Mouse (Mus musculus) lung, embryonic 14.5 days (tissue): ENCODE results near the gene Smyd2. TPM values are rescaled to one million over a fixed set of nuclear protein-coding genes. Genes with fewer than 3 reads are reported as not detected.
A peak's percentile ranks its signal among the peaks of the same experiment; 100 is the strongest.

ENCODE experiments used
- ATAC-seq: fragments of 200-750 bp; cut with Nextera tagmentation; 2 replicates; pipeline ENCODE4 v1.8.0; 2017; ENCODE audit warnings: mild to moderate bottlenecking, moderate TSS enrichment, moderate library complexity; ENCODE audit not compliant: insufficient read depth
- DNase-seq: peaks from one replicate; pipeline ENCODE4 v3.0.0-alpha.2; 2015
- H3K27ac ChIP-seq: fragments of 300-500 bp; sonication (generic); 2 replicates; pipeline ENCODE4 v1.5.1; 2014; ENCODE audit warnings: low read depth, mild to moderate bottlenecking, moderate library complexity
- H3K27me3 ChIP-seq: fragments of 300-500 bp; sonication (generic); 2 replicates; pipeline ENCODE4 v1.6.1; 2014; ENCODE audit warnings: low read length, control low read depth; ENCODE audit not compliant: insufficient read depth
- H3K36me3 ChIP-seq: fragments of 300-500 bp; sonication (generic); 2 replicates; pipeline ENCODE4 v1.6.1; 2014; ENCODE audit warnings: control low read depth; ENCODE audit not compliant: insufficient read depth
- H3K4me1 ChIP-seq: fragments of 300-500 bp; sonication (generic); 2 replicates; pipeline ENCODE4 v1.6.1; 2014; ENCODE audit warnings: antibody characterized with exemption, control low read depth; ENCODE audit not compliant: insufficient read depth
- H3K4me2 ChIP-seq: fragments of 300-500 bp; sonication (generic); 2 replicates; pipeline ENCODE4 v1.6.1; 2014; ENCODE audit warnings: mild to moderate bottlenecking
- H3K4me3 ChIP-seq: fragments of 300-500 bp; sonication (generic); 2 replicates; pipeline ENCODE4 v1.5.1; 2014; ENCODE audit warnings: low read depth, low read length
- H3K9ac ChIP-seq: fragments of 300-500 bp; sonication (generic); 2 replicates; pipeline ENCODE4 v1.6.1; 2014
- H3K9me3 ChIP-seq: fragments of 300-500 bp; sonication (generic); 2 replicates; pipeline ENCODE4 v1.6.1; 2016; ENCODE audit warnings: low read depth, low read length, control low read depth
- CTCF ChIP-seq: IDR thresholded peaks from 2 replicates; pipeline ENCODE4 v1.5.1; 2016; ENCODE audit warnings: antibody characterized with exemption, low read depth
- WGBS: fragments of 180-500 bp; shearing (Covaris S2); extraction: QIAGEN DNeasy Blood & Tissue Kit; methylation state at CpG from one replicate; pipeline ENCODE4 v1.1.7; 2014; 5-methylcytosine and 5-hydroxymethylcytosine counted together
- polyA plus RNA-seq: library from polyadenylated mRNA; unstranded; fragments of >200 nt; fragmentation: Nextera tagmentation; extraction: Ambion mirVana; gene quantifications from 2 replicates; pipeline ENCODE4 v1.2.1, GENCODE M21; 2014

The Smyd2 gene
- polyA plus RNA-seq, 1 experiment from 2014 or later = 115 TPM

DNA sequence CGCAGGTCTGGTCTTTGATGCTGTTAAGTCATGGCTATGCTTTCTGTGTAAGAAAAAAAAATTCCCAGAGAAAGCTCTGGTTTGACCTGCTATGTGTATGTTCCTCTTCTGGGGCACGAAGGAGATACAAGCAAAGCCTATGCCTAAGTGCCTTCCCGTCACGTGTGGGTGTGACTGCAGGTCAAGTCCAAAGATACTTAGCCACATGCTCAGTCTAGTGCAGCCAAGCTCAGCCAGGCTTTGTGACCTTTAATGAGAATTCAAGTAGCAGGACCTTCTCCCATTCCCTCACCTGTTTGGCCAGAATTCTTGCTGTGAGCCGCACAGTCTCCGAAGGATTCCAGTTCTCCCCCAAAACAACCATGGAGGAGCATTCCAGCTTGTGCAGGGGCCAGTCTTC is 22.6 kb downstream of the Smyd2 start:
- Histone ChIP-seq H3K27ac (no peak overlapping the region), H3K4me2 (no peak overlapping the region), H3K36me3 (peaks cover 48% of the 10 kb centered on the region; the same call in 1 of the 2 replicates), H3K9ac (no peak overlapping the region), H3K4me3 (no peak overlapping the region), H3K4me1 (no peaks in the 10 kb centered on the region), H3K27me3 (no peaks in the 10 kb centered on the region), H3K9me3 (no peaks in the 10 kb centered on the region)
- DNase-seq (no peak), ATAC-seq (no peak)
- TF ChIP-seq CTCF = no peak
- 80% methylated on average over 6 of the region's 6 CpGs for WGBS

DNA sequence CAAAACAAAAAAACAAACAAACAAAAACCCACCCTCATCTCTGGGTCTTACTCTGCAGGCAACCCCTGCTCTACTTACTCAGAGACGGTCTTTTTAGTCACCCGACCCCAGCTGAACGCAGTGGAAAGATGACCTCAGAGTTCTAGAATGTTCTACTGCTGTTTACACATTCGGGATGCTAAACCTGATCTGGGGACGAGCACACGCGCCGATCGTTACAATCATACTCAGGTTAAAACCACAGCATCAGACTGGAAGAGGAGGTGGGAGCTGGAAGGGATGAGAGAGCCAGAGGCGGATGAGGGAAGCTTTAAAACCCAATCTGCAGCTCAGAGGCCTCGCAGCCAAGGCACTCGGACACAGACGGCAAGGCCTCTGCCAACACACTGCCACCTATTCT is 23.5 kb downstream of the Smyd2 start:
- TF ChIP-seq CTCF = no peak
- H3K9me3 ChIP-seq = no peaks in the 10 kb centered on the region
- peaks cover 56% of the 10 kb centered on the region; the same call in 1 of the 2 replicates for H3K36me3 ChIP-seq
- H3K4me1 ChIP-seq = no peaks in the 10 kb centered on the region
- no peaks in the 10 kb centered on the region for H3K27me3 ChIP-seq
- no peak for DNase-seq
- ATAC-seq = no peak
- no peak overlapping the region for H3K4me2 ChIP-seq
- H3K9ac ChIP-seq = no peak overlapping the region
- 62% methylated on average over 13 of the region's 13 CpGs for WGBS
- H3K27ac ChIP-seq = no peak overlapping the region
- H3K4me3 ChIP-seq = no peak overlapping the region

DNA sequence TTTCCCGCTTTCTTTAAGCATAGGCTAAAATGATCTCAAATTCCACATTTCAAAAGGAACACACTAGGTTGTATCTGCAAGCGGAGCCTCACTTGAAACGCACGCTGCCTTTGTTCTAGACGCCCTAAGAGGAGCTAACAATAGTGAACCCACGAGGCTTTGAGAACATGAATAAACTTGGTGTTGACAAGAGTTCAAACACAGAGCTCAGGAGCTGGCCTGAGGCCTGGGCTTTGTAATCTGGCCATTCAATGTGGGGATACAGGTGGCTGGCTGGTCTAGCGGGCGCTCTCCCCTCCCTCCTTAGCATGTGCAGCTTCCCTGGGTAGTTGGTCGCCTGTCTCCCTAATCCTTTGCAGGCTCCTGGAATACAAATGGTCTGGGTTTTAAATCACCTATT is 24.3 kb downstream of the Smyd2 start:
- no peak overlapping the region for H3K4me3 ChIP-seq
- H3K4me1 ChIP-seq = no peaks in the 10 kb centered on the region
- ATAC-seq (no peak), DNase-seq (no peak)
- peaks cover 62% of the 10 kb centered on the region; the same call in 1 of the 2 replicates for H3K36me3 ChIP-seq
- no peak overlapping the region for H3K9ac ChIP-seq
- H3K27me3 ChIP-seq = no peaks in the 10 kb centered on the region
- no peak overlapping the region for H3K27ac ChIP-seq
- 70% methylated on average over 9 of the region's 9 CpGs for WGBS
- no peaks in the 10 kb centered on the region for H3K9me3 ChIP-seq
- H3K4me2 ChIP-seq = no peak overlapping the region
- TF ChIP-seq CTCF = no peak

DNA sequence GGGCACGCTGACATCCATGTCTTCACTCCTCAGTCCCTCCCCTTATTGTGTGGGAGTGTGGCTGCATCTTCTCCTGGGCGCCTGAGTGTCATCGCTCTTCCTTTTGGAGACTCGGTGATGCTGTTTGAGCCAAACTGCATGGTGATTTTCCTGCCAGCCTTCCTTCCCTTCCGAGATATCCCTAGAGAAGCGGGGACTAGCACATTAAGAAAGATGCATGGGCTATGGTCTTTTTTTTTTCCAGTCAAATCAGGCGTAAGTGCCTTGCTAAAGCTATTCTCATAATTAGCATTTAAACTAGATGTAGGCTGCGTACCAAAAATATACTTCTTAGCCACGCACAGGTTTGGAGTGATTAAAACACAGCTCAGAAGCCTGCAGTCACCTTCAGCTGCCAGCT is 28.0 kb downstream of the Smyd2 start:
- H3K36me3 ChIP-seq = peaks cover 54% of the 10 kb centered on the region; the same call in 1 of the 2 replicates
- no peak overlapping the region for H3K4me2 ChIP-seq
- WGBS = 89% methylated on average over 9 of the region's 9 CpGs
- no peaks in the 10 kb centered on the region for H3K4me1 ChIP-seq
- no peaks in the 10 kb centered on the region for H3K27me3 ChIP-seq
- H3K4me3 ChIP-seq = no peak overlapping the region
- no peak overlapping the region for H3K9ac ChIP-seq
- ATAC-seq = no peak
- no peaks in the 10 kb centered on the region for H3K9me3 ChIP-seq
- no peak for DNase-seq
- H3K27ac ChIP-seq = no peak overlapping the region
- no peak for TF ChIP-seq CTCF

DNA sequence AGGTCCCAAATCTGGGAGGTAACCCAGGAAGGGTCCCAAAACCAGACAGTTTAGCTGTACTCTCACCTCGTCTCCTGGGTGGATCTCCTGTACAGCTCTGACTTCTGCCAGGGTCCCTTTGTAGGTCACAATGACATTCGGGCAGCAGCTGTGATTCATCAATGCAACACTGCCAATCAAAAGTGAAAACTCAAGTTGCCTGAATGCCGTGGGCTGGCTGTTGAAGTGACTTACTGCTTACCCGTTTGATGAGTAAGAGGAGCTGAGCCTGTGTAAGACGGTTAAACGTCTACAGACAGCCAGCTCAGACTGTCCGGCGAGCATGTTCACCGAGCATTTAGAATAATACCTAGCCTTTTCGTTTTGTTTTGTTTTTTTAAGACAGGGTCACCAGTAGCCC is 33.4 kb downstream of the Smyd2 start:
- WGBS = 64% methylated on average over 10 of the region's 10 CpGs
- Histone ChIP-seq H3K4me2 (no peak overlapping the region), H3K27me3 (no peaks in the 10 kb centered on the region), H3K4me3 (no peak overlapping the region), H3K27ac (no peak overlapping the region), H3K4me1 (no peaks in the 10 kb centered on the region), H3K36me3 (peaks cover 28% of the 10 kb centered on the region), H3K9me3 (no peaks in the 10 kb centered on the region), H3K9ac (no peak overlapping the region)
- no peak for ATAC-seq
- no peak for DNase-seq
- no peak for TF ChIP-seq CTCF

DNA sequence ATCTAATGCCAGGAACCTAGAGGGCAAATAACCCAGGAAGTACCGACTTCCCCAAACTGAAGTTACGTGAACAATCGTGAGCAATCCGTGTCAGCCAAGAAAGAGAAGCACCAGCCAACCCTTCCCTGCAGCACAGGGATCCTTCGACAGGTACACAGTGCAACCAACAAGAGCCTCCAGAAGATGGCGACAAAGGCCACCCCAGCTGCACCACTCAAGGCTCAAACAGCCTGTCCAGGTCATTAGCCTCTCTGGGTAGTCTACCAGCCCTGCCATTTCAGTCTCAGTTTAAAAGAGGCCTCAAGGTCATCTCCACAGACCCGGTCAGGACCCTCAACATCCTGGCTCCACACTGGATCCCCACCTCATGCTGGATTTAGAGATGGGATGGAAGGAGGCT is 34.6 kb downstream of the Smyd2 start:
- Histone ChIP-seq H3K9ac (no peak overlapping the region), H3K4me2 (no peak overlapping the region), H3K9me3 (no peaks in the 10 kb centered on the region), H3K27me3 (no peaks in the 10 kb centered on the region), H3K36me3 (peaks cover 18% of the 10 kb centered on the region), H3K4me3 (no peak overlapping the region), H3K27ac (no peak overlapping the region), H3K4me1 (no peaks in the 10 kb centered on the region)
- WGBS = 28% methylated on average over 7 of the region's 7 CpGs
- ATAC-seq (peak; percentile 39), DNase-seq (peak; percentile 79)
- peak; percentile 92 for TF ChIP-seq CTCF

DNA sequence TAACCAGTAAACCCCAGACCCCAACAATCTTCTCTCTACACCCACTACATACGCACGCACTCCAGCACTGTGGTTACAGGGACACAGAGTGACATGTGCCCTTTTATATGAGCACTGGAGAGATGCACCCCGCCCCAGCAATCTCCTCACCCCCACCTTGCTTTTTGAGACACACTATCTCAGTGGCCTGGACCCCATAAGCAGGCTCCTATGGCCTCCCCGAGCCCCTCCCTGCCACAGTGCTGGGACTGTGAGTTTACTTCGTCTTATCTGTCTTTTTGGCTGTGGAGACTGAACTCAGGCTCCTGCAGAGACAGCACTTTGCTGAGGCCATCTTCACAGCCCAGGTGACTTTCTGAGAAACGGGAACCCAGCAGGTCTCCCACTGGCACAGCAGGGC is 36.2 kb downstream of the Smyd2 start:
- Histone ChIP-seq H3K27ac (no peak overlapping the region), H3K9ac (no peak overlapping the region), H3K4me3 (no peak overlapping the region), H3K9me3 (no peaks in the 10 kb centered on the region), H3K36me3 (peaks cover 26% of the 10 kb centered on the region), H3K27me3 (no peaks in the 10 kb centered on the region), H3K4me2 (no peak overlapping the region), H3K4me1 (no peaks in the 10 kb centered on the region)
- no peak for TF ChIP-seq CTCF
- DNase-seq = no peak
- no peak for ATAC-seq
- WGBS = 77% methylated on average over 6 of the region's 6 CpGs

DNA sequence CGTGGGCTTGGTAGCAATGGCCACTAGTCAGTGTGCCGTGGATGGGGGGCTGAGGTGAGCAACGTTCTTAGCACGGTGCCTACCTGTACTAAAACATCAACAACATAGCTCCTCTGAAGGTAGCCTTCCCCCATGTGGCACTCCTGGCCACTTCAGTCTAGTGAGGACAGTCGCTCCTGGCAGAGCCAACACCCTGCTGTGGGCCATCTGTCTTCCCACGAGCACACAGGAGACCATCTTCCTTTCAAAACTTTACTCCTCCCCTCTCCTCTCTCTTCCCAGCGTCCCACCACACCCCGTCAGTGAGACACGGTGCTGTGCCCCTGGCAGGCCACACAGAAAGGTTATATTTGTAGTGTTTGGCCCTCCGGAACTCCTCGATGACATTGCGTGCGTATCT is 37.2 kb downstream of the Smyd2 start:
- Histone ChIP-seq H3K4me1 (no peaks in the 10 kb centered on the region), H3K9me3 (no peaks in the 10 kb centered on the region), H3K36me3 (peaks cover 26% of the 10 kb centered on the region), H3K4me3 (no peak overlapping the region), H3K4me2 (no peak overlapping the region), H3K27me3 (no peaks in the 10 kb centered on the region), H3K9ac (no peak overlapping the region), H3K27ac (no peak overlapping the region)
- WGBS = 62% methylated on average over 13 of the region's 13 CpGs
- DNase-seq = no peak
- no peak for ATAC-seq
- no peak for TF ChIP-seq CTCF
